Mouse (Mus musculus) mature B cell (primary cell): ENCODE measurements around the gene Gm20696.

Source experiments
- in situ Hi-C: fragments of 300-500 bp; cut with MboI; formaldehyde crosslinking; loops from 2 replicates; pipeline ENCODE4 v1.14.3; 2019

The Gm20696 gene

GRCm38 (mm10) chr6:99485217-99485883, 181.2 kb downstream of the Gm20696 start:
- in situ Hi-C loops, result no loop called here

DNA sequence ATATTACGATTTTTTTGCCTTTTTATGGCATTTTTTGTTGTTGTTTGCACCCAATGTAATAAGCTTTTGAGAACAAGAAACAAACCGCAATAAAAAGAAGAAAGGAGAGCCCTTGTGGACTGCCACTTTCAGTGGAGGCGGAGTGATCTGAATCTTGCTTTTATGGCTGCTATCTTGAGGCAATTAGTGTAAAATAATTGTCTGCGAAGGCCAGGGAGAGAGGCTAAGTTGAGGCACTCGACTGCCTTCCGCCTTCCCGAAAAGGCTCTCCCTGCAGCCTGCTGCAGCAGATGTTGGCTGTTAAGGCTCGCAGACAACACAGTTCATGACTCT, 181.7 kb downstream of the Gm20696 start:
- in situ Hi-C loops, result no loop called here

DNA sequence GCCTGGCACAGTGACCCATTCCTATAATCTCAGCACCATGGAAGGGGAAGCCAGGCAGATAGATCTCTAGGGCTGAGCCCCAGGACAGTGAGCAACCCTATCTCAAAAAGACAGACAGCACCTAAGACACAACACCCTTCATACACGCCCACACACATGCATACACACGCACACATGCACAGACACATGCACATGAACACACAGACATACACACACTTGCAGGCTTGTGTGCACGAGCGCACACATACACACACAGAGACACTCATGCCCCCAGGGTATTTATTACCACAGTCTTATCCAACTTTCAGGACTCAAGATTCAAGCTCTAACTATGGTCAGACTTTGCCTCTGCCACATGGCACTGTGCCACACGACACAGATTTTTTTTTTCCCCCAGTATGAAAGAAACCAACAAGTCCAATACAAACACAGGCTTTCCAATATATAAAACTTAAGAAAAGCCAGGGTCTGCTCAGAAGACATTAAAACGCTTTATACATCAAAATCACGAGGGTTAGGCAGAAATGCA, 182.3 kb downstream of the Gm20696 start:
- in situ Hi-C loops, result no loop called here

GRCm38 (mm10) chr6:99483556-99483955, 183.0 kb downstream of the Gm20696 start:
- in situ Hi-C loops, result no loop called here

GRCm38 (mm10) chr6:99481568-99481967, 185.0 kb downstream of the Gm20696 start:
- in situ Hi-C loops, result no loop called here

DNA sequence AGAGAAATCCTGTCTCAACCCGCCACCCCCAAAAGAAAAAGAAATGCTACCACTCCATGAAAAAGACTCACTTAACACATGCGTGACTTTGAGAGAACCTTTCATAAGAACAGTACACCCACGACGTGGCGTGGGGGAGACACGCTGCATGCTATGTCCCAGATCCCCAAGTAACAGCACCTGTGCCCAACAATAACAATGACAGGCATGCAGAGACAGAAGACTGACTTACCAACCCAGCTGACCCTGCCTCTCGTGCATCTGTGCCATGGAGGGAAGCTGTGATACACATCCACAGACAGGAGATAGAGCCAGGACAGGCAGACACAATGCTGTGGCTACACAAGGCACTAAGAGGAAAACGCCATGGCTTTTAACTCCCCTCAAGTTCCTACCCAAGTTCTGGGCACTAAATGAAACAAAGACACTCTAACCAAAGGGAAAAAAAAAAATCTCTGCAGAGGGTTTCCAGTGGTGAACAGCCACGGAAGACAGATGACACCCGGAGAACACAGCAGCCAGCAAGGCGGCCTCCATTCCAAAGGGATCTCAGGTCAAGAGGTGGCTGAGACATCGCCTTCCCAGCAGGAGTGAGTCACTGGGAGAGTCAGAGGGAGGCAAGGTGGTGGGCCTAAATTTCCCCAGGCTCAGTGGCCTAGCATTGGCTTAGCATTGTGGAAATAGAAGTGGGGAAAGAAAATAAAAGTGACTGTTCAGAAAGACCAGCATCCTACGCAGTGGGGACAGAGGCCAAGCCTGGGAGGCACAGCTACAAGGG, 187.5 kb downstream of the Gm20696 start:
- in situ Hi-C loops, result no loop called here

GRCm38 (mm10) chr6:99475040-99475439, 191.6 kb downstream of the Gm20696 start:
- in situ Hi-C loops, result no loop called here

GRCm38 (mm10) chr6:99470906-99471305, 195.7 kb downstream of the Gm20696 start:
- in situ Hi-C loops, result no loop called here

DNA sequence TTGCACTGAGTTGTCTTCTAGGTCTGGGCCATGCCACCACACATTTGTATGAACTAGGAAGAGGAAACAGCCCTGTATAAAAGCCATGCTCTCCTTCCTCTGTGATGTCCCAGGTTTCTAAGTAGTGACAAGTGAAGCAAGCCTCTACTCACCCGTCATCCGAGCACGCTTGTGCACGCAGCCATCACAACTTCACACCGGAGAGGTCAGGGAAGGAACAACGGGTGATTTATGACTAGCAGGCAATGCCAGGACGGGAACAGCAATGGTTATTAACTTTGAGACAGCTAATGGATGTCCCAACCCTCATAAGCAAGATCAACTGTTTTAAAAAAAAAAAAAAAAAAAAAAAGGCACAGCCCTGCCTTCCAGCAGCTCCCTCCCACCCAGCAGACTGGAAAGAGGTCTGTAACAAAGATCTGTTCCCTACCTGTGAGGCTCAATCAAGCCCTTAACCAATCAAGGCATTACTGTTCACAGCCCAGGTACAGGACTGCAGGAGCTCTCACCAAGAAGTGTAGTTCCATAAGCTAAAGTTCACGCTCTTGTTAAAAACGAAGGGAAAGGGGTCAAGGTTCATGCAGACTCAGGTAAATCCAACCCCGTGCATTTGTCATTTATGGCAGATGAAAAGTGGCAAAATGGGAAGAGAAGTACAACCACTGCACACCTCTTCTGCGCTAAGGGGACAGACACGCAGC, 197.3 kb downstream of the Gm20696 start:
- in situ Hi-C loops, result no loop called here

- in situ Hi-C loops, result no loop called here
These were observed 198.8 kb downstream of the Gm20696 start for GRCm38 (mm10) chr6:99467831-99468230.

- in situ Hi-C loops, result no loop called here
These were observed 199.5 kb downstream of the Gm20696 start for GRCm38 (mm10) chr6:99467109-99467508.

DNA sequence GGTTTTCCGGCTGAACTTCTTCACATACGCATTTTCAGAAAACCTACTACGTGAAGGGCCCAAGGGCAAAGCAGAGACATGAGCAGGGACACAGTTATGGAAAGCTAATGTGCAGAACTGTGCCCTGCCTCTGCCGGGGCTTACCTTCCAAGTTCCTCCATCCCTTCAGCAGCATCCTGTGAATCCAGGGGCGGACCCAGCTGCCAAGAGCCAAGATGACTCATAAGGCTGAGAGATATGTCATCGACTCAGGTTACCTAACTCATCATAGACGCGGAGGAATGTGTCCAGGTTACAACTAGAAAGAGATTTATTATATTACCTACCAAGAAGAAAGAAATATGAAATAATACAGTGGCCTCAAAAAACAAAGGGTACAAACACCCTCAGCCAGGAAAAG, 200.2 kb downstream of the Gm20696 start:
- in situ Hi-C loops, result no loop called here

- in situ Hi-C loops, result no loop called here
These were observed 202.1 kb downstream of the Gm20696 start for GRCm38 (mm10) chr6:99464449-99464848.

GRCm38 (mm10) chr6:99463906-99464305, 202.7 kb downstream of the Gm20696 start:
- in situ Hi-C loops, result no loop called here

- in situ Hi-C loops, result no loop called here
These were observed 207.8 kb downstream of the Gm20696 start for GRCm38 (mm10) chr6:99458775-99459174.

DNA sequence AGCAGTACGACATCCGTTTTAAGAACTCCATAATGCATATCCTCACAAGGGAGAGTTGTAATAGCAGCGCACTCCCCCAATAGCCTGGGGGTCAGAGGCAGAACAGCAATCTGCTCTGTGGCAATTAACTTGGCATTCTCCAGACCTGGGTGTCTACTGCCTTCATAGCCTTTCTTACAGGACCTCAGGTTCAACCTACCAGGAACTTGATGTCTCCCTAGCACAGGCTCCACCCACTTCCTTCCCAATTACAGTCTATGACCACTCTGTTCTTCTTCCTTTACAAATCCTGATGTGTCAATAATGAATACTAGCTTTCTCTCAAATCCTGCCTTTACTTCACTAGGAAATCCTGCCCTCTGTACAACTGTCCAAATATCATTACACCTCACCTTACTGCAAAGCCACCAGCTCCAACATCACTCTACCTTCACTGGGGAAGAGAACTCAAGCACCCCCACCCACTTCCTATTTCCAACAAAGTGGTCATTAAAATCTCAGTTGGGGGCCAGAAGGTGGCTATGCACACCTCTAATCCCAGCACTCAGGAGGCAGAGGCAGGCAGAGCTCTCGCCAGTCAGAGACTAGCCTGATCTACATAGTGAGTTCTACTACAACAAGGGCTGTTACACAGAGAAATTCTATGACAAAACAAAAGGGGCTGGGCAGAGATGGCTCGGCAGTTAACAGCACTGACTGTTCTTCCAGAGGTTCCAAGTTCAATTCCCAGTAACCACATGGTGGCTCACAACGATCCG, 212.7 kb downstream of the Gm20696 start:
- in situ Hi-C loops, result no loop called here

- in situ Hi-C loops, result no loop called here
These were observed 213.9 kb downstream of the Gm20696 start for GRCm38 (mm10) chr6:99452638-99453185.

DNA sequence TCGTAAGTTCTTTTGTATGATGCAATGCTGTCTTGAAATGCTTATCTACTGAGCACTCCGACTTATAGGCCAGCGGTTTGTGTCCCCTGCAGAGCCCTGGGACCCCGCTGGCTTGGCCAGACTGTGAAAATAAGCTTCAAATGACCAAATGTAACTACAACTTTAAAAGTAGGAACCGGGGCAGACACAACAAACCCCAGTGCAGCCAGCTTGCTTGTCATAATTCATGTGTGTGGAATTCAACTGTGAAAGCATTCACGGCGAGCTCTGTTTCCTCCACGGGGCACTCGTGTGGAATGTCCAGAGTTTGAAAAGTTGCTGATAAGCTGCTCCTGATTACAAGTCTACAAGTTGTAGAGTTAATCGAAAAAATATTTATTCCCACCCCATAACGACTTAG, 215.1 kb downstream of the Gm20696 start:
- in situ Hi-C loops, result no loop called here

DNA sequence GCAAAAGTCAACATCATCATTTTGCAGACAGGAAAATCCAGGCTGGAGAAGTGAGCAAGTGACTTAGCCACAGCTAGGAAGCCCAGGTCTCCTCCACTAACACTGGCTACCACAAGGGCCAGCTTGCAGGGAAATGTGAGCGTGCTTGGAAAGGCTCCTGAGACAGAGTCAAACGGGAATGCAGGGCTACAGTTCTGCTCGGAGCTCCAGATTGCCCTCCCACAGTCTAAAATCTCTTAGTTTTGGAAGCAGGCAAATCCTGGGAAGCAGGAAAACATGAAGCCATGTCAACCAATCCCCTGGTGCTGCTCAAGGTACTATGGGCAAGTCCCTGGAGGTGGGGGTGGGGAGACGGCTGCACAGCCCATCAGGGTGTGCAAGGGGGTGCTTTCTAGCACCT, 219.2 kb downstream of the Gm20696 start:
- in situ Hi-C loops, result no loop called here

DNA sequence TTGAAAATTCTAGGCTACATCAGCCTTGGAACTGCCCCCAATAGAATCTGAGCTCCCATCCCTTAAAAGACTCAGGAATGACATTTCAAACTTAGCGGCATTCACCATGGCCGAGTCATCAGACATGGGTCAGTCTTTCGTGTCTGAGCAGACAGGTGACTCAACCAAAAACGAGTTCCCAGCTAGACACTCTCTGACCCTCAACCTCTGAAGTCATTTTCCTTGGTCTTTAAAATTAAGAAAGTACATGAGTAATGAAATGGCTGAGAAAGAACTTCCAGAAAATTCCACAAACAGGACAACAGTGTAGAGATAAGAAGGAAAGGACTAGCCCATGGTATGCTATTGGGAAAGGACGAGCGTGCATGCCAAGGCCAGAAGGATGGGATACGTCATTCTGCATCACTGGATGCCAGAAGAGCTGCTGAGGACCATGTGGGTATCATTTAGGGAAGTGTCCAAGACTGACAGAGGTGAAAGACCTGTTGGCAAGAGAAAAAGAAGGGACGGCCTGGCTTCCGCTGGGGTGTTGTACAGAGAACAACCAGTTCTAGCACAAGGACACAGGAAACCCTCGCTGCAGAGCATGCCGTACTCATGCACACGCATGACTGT, 219.7 kb downstream of the Gm20696 start:
- in situ Hi-C loops, result no loop called here

DNA sequence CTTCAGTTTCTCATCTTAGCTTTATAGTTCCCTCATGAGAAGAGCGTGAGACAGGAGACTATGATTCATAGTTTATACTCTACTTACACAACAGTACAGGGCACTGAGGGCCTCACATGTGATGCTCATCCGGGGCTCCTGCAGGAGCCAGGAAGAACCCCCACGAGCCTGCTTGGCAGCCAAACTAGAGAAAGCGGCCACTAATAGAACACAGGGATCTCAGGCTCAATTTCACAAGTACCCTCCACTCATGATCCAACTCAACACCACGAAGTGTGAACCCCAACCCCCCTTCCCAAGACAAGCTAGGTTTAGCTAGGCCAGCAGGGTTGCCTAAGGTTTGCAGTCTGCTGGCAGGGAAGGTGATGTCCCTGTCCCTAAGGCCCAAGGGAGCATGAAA, 223.1 kb downstream of the Gm20696 start:
- in situ Hi-C loops, result no loop called here
